Comparison of ENCODE assay signal across 30 mouse cellular contexts in genomic region chr1:152053112-152053511, GRCm38 (mm10). TPM values are rescaled to one million over a fixed set of nuclear protein-coding genes. Genes with fewer than 3 reads are reported as not detected.
DNase-seq lines count a peak whose midpoint lies in the region; ATAC-seq and TF ChIP-seq lines count a peak whose summit lies in the region.
"Had no signal": no experiment of that assay in that cellular context is flagged by ENCODE, and none has a peak within 500 bp of the region (broad histone marks: within the 10 kb centered on the region; RNA-seq: fewer than 3 reads in every experiment).

No protein-coding gene starts in this region.

- peaks cover 31% of the 10 kb centered on the region for H3K4me1 ChIP-seq in lung, postnatal 0 days (ENCODE audit: insufficient read depth, low read depth, low read length)
- H3K4me1 ChIP-seq: neural tube, embryonic 12.5 days had no signal

- peak; percentile 60 to 82 for DNase-seq in adrenal gland, adult (ENCODE audit: inconsistent age in 2 of 2, low spot score in 1 of 2)
- DNase-seq in adrenal gland, postnatal 25 days: no peak
- DNase-seq in lung, postnatal 0 days (ENCODE audit: low spot score): peak; percentile 38
- DNase-seq in lung, postnatal 25 days (ENCODE audit: low spot score): no peak
- peak; percentile 25 for DNase-seq in induced T-regulatory cell, adult 2 months (ENCODE audit: low read depth)
- DNase-seq in right cerebral cortex, postnatal 36 days (ENCODE audit: low spot score in 2 of 2): no peak
- no peak for DNase-seq in embryo, embryonic 10.5 days (ENCODE audit: low spot score)
- DNase-seq: cerebellum, adult 11 months; cerebellum, adult 9-10 months; cerebellum, postnatal 36 days; embryo, embryonic 11 days; kidney, postnatal 25 days; liver; lung, adult 2 months; lung, postnatal 14 days; right cerebral cortex, adult 18-20 months; right cerebral cortex, postnatal 4 days had no signal

- peak; percentile 16; the same call in 1 of the 2 replicates for ATAC-seq in lung, postnatal 0 days
- ATAC-seq: activated CD4-positive, CD25-positive, alpha-beta regulatory T cell, adult 4 months; forebrain, embryonic 15.5 days; hindbrain, postnatal 0 days; intestine, postnatal 0 days had no signal

- no peak for TF ChIP-seq EP300 in lung, postnatal 0 days (IDR thresholded peaks at IDR 0.05)

- H3K4me3 ChIP-seq in lung, postnatal 0 days (ENCODE audit: low read depth, low read length): no peak overlapping the region
- H3K4me3 ChIP-seq: embryonic facial prominence, embryonic 12.5 days; forebrain, embryonic 10.5 days; forebrain, embryonic 15.5 days; heart, embryonic 10.5 days; heart, embryonic 15.5 days; hindbrain, embryonic 12.5 days; myocyte; neural tube, embryonic 12.5 days had no signal

- no peaks in the 10 kb centered on the region for H3K36me3 ChIP-seq in lung, postnatal 0 days (ENCODE audit: insufficient read depth, low read length)
- H3K36me3 ChIP-seq: embryonic facial prominence, embryonic 12.5 days; forebrain, embryonic 10.5 days; forebrain, embryonic 15.5 days; heart, embryonic 10.5 days; heart, embryonic 15.5 days; hindbrain, embryonic 12.5 days; neural tube, embryonic 12.5 days had no signal

- no peaks in the 10 kb centered on the region for H3K27me3 ChIP-seq in lung, postnatal 0 days (replicated peaks; ENCODE audit: insufficient read depth, low read length)
- H3K27me3 ChIP-seq: embryonic facial prominence, embryonic 12.5 days; forebrain, embryonic 15.5 days; heart, embryonic 15.5 days; hindbrain, embryonic 12.5 days; neural tube, embryonic 12.5 days had no signal

- no peak overlapping the region for H3K9ac ChIP-seq in lung, postnatal 0 days (replicated peaks; ENCODE audit: low read depth)
- H3K9ac ChIP-seq: embryonic facial prominence, embryonic 12.5 days; forebrain, embryonic 15.5 days; heart, embryonic 15.5 days; hindbrain, embryonic 12.5 days; liver, embryonic 14.5 days; neural tube, embryonic 12.5 days had no signal

- TF ChIP-seq CTCF in lung, postnatal 0 days (IDR thresholded peaks at IDR 0.05): no peak

- no peak overlapping the region for H3K4me2 ChIP-seq in lung, postnatal 0 days (replicated peaks; ENCODE audit: low read depth, low read length)
- H3K4me2 ChIP-seq: embryonic facial prominence, embryonic 12.5 days; forebrain, embryonic 15.5 days; heart, embryonic 15.5 days; hindbrain, embryonic 12.5 days; midbrain, embryonic 11.5 days; neural tube, embryonic 12.5 days had no signal

- no peak overlapping the region; the same call in 1 of the 2 replicates for H3K27ac ChIP-seq in lung, postnatal 0 days (ENCODE audit: low read length)
- H3K27ac ChIP-seq: embryonic facial prominence, embryonic 12.5 days; forebrain, embryonic 10.5 days; forebrain, embryonic 15.5 days; heart, embryonic 10.5 days; heart, embryonic 15.5 days; hindbrain, embryonic 12.5 days; hindbrain, postnatal 0 days; liver, embryonic 14.5 days; neural tube, embryonic 12.5 days had no signal

- WGBS in lung, postnatal 0 days: 57% methylated on average over 5 of the region's 5 CpGs

- H3K9me3 ChIP-seq in lung, postnatal 0 days (ENCODE audit: low read length): no peaks in the 10 kb centered on the region
- H3K9me3 ChIP-seq: embryonic facial prominence, embryonic 12.5 days; forebrain, embryonic 10.5 days; forebrain, embryonic 15.5 days; heart, embryonic 10.5 days; heart, embryonic 15.5 days; hindbrain, embryonic 12.5 days; neural tube, embryonic 12.5 days had no signal

RNA-seq across cellular contexts. Expression of gene 1700025G04Rik, which starts 36.8 kb away (rescaled TPM):
- total RNA-seq in adrenal gland, postnatal 25 days (2021): 47.0 and 51.0 TPM in 2 replicates
- polyA plus RNA-seq in lung, postnatal 0 days (2015; fragmentation: Nextera tagmentation; extraction: Ambion mirVana): 14.1 and 16.6 TPM in 2 replicates

Comparison
In these comparisons a context has a peak if more than half of its experiments do, and no peak if none do; other contexts are left out.
1. DNase-seq: peak in adrenal gland, adult (2 of 2), lung, postnatal 0 days (single experiment) and induced T-regulatory cell, adult 2 months (single experiment); none in adrenal gland, postnatal 25 days (single experiment), lung, postnatal 25 days (single experiment), right cerebral cortex, postnatal 36 days (0 of 2) and embryo, embryonic 10.5 days (single experiment).